Mouse (Mus musculus): ENCODE results near the gene Pih1d1. TPM values are rescaled to one million over a fixed set of nuclear protein-coding genes. Genes with fewer than 3 reads are reported as not detected.
"Not testable (repeated sequence)": the region's sequence is repeated elsewhere in the genome, so short reads cannot be mapped to it uniquely, and the experiment has no call there.

Gene Pih1d1
- total RNA-seq, 2 experiments from 2014 or later, result 43.0 to 46.1 TPM

DNA sequence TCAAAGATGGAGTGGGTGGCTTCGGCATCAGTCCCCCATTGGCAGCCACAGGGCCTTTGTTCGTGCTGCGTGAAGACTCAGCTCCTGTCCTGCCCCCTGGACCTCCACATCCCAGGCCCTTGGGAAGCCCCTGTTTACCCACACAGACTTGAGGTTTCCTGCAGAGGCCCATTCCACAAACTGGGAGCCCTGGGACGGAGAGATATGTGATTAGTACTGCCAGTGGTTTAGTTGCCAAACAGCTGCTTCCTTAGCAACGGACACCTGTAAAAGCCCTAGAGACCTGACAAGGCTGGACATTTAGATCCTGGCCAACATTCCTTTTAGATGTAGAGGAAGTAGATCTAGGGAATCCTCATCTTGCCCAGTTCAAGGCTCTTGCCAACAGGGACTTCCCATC, 12.2 kb upstream of the Pih1d1 start:
- DNase-seq (ENCODE audit: low spot score in 2 of 2), result no peak
- TF ChIP-seq CTCF (conservative IDR thresholded peaks at IDR 0.05), result no peak

DNA sequence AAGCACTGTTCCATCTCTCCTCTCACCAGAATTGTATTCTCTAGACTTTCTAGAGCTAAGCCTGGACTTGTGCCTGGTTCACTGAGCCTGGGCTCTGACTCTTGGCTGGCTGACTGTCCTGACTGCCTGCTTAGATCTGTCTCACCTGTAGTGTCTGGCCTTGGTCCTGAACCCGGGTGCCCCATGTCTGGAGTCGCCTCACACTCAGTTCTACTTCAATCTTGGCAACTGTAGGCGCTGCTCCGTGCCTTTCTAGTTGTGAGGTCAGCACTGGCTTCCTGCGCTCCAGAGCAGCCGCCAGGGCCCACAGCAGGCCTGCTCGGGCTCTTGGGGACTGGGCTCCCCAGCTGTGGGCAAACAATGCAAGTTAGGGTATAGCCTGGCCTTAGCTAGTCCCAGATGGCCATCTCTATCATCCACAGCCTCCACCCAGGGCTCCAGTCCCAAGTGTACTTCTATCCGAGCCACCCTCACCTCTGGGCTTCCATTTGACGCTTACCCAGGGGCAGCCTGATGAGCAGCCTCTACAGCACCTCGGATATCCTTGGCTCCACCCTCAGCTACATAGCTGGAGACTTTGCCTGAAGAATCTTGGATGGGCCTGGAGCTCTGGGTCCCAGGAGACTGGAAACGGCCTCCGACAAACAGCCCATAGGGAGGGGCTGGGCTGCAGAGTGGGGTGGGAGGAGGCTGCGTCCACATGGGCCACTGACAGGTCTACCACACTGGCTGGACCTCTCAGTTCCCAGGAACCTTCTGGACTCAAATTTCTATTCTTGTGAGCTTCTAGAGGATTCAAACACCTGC, 9.5 kb upstream of the Pih1d1 start:
- H3K27ac ChIP-seq, result no peak overlapping the region
- DNase-seq (ENCODE audit: low spot score in 2 of 2), result no peak
- TF ChIP-seq CTCF (conservative IDR thresholded peaks at IDR 0.05), result no peak
- H3K4me3 ChIP-seq, result no peak overlapping the region

More for the DNA sequence above, 12.2 kb upstream of the Pih1d1 start:
- Histone ChIP-seq H3K4me3 (no peak overlapping the region), H3K27ac (no peak overlapping the region)

DNA sequence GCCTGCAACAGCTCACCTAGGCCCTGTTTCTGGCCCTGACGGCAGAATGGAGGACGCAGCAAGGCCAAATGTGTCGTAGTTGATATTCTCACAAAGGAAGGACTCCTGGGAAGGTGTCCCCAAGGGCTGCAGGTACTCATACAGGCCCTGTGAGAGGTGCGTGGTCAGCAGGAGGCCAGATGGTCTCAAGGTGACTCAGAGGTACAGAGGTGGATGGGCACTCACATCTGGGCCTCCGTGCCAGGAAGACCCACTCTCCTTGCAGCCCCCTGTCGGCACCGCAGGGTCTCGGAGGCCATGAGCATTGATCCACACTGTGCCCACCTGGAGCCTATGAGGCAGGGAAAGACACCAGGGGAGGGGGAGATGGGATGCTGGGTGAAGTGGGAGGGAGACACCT, 8.6 kb upstream of the Pih1d1 start:
- no peak for TF ChIP-seq CTCF (conservative IDR thresholded peaks at IDR 0.05)
- no peak overlapping the region for H3K4me3 ChIP-seq
- DNase-seq (ENCODE audit: low spot score in 2 of 2), result no peak
- no peak overlapping the region for H3K27ac ChIP-seq

DNA sequence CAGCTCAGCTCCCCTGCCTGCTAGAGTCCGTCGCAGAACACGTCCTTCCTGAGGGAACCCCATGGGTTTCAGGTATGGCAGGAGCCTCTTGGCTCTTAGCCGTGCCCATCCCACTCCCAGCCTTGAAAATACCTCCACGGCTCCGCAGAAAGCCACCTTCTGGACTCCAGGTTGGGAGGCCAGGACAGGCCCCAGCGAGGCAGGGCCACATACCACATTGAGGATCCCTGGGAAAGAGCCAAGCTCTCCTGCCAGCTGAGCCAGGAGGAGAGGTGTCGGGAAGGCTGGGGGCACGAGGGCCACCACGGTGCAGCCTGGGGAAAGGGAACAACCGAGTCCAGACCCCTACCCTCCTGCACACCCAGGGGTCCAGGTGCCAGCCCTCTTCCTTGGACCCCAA, 6.8 kb upstream of the Pih1d1 start:
- no peak overlapping the region for H3K4me3 ChIP-seq
- no peak for DNase-seq (ENCODE audit: low spot score in 2 of 2)
- TF ChIP-seq CTCF (conservative IDR thresholded peaks at IDR 0.05), result no peak

DNA sequence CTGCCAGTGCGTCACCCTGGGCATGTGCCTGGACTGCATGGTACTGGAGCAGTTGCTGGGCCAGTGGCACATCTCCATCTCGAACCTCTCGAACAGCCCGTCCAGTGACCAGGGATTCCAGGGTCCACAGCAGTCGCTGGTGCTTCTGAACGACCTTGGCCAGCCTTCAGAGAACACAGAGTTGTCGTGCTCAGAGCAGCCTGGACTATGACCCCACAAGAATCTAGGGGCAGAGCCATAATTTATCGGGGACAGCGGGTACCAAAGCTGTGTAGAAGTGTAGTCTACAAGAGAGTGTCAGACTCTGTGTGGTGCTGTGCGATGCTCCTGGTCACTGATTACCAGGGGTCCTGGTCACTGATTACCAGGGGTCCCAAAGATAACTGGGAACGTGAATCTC, 6.2 kb upstream of the Pih1d1 start:
- TF ChIP-seq CTCF (conservative IDR thresholded peaks at IDR 0.05), result no peak
- DNase-seq (ENCODE audit: low spot score in 2 of 2), result no peak
- H3K4me3 ChIP-seq, result no peak overlapping the region

More for the DNA sequence above, 6.8 kb upstream of the Pih1d1 start:
- H3K27ac ChIP-seq, result no peak overlapping the region

DNA sequence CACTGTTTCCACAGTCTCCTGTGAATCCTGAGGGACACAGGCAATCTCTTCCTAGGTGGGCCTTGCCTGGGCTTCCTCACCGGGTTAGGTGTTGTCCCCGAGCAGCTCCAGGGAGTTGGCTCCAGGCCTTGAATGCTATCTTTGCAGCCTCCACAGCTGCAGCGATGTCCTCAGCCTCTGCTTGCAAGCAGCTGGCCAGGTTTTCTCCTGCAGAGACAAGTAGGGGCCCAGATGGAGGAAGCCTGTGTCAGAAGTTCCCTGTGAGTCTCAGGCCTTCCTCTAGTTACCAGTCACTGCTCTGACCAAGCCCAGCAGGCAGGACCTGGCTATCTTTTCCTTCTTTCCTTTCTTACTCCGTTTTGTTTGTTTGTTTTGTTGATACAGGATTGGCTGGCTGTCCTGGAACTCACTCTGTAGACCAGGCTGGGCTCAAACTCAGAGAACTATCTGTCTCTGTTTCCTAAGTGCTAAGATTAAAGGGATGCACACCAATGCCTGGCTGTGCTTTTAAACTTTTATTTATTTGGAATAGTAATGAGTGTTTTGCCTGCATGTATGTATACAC, 5.5 kb upstream of the Pih1d1 start:
- H3K4me3 ChIP-seq, result no peak overlapping the region
- DNase-seq (ENCODE audit: low spot score in 2 of 2), result no peak
- H3K27ac ChIP-seq, result no peak overlapping the region
- TF ChIP-seq CTCF (conservative IDR thresholded peaks at IDR 0.05), result no peak

More for the DNA sequence above, 6.2 kb upstream of the Pih1d1 start:
- no peak overlapping the region for H3K27ac ChIP-seq

DNA sequence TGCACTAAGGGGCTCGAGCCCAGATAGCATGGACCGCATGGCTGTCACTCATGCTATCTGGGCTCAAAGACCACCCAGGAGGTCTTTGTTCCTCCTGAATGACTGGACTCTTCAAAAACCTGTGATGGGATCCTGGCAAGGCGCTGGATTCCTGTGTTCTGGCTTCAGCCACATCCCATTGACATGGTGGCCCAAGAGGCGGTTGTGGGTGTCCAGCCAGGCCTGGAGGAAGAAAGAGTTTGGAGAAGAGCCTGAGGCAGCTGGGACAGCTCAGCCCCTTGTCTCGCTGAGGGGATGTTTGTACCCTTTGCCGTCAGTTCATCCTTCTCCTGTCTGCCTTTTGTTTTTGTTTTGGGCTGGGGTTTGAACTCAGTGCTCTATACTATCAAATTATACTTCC, 4.6 kb upstream of the Pih1d1 start:
- TF ChIP-seq CTCF (conservative IDR thresholded peaks at IDR 0.05), result no peak
- DNase-seq (ENCODE audit: low spot score in 2 of 2), result no peak
- H3K27ac ChIP-seq, result no peak overlapping the region
- no peak overlapping the region for H3K4me3 ChIP-seq

DNA sequence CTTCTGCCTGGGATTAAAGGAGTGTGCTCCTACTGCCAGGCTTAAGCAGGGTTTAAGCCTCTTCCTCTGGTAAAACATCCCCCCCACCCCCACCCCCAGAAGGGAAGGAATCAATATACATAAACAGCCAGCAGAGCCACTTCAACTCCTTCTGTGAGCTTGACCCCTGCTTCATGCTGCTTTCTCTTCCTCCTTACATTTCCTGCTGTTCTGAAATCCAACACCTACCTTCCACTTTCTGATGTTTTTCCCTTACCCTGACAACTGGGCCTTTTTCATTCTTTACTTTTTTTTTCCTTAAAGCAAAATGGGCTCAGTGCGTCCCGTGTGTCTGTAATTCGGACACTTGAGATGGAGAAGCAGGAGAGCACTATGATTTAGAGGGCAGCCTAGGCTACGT, 3.8 kb upstream of the Pih1d1 start:
- H3K27ac ChIP-seq, result peak overlapping the region; percentile 67; the same call in 1 of the 2 replicates
- TF ChIP-seq CTCF (conservative IDR thresholded peaks at IDR 0.05), result no peak

DNA sequence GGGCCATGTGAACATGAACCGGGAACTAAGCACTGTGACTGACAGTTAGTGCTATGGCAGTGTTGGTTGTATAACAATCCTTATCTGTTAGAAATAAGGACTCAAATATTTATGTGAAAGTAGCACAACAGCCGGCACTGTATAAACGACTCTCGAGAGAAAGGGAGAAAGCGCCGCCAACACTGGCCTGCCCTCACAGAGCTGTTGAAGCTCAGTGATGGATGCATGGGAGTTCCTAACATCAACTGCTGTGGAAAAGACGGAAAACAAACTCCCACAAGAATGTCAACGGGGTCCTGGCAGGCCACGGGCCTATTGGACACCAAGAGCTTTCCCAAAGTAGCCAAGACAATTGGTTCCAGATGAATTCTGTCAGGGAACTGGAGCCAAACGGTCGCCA, 2.8 kb upstream of the Pih1d1 start:
- no peak overlapping the region for H3K4me3 ChIP-seq
- peak overlapping the region; percentile 67 for H3K27ac ChIP-seq
- TF ChIP-seq CTCF (conservative IDR thresholded peaks at IDR 0.05), result no peak
- DNase-seq (ENCODE audit: low spot score in 2 of 2), result no peak

More for the DNA sequence above, 3.8 kb upstream of the Pih1d1 start:
- DNase-seq (ENCODE audit: low spot score in 2 of 2), result no peak
- no peak overlapping the region for H3K4me3 ChIP-seq

DNA sequence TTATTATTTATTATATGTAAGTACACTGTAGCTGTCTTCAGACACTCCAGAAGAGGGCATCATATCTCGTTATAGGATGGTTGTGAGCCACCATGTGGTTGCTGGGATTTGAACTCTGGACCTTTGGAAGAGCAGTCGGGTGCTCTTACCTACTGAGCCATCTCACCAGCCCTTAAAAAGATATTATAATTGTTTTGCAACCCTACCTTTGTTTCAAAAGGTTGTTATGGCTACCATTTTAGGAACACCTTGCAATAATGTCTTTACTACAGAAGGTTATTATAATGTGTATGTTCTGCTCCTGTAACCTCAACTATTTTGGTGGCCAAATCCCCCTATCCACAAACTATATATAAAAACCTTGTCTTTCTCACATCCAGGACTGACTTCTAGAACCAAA, 1.1 kb upstream of the Pih1d1 start:
- not testable (repeated sequence) for H3K27ac ChIP-seq; DNase-seq (ENCODE audit: low spot score in 2 of 2); H3K4me3 ChIP-seq

DNA sequence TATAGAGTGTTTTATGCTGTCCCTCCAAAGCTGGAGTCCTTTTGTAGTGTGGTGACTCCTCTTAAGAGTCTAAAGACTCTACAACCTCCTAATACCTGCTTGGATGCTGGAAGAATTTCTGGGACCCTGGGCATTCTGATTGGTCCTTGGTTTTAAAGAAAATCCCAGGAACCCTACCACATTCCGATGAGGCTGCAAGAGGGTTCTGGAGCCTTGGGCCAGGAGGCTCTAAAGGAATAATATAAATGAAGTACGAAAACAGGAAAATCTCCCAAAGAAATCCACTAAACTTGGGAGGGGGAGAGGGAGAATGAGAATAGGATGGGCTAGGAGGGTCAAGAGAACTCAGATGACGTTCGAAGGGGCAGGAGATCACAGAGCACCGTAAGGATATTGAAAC, 517 bp upstream of the Pih1d1 start:
- Histone ChIP-seq H3K4me3 (peak overlapping the region; percentile 97), H3K27ac (peak overlapping the region; percentile 97)
- no peak for TF ChIP-seq CTCF (conservative IDR thresholded peaks at IDR 0.05)
- no peak for DNase-seq (ENCODE audit: low spot score in 2 of 2)

DNA sequence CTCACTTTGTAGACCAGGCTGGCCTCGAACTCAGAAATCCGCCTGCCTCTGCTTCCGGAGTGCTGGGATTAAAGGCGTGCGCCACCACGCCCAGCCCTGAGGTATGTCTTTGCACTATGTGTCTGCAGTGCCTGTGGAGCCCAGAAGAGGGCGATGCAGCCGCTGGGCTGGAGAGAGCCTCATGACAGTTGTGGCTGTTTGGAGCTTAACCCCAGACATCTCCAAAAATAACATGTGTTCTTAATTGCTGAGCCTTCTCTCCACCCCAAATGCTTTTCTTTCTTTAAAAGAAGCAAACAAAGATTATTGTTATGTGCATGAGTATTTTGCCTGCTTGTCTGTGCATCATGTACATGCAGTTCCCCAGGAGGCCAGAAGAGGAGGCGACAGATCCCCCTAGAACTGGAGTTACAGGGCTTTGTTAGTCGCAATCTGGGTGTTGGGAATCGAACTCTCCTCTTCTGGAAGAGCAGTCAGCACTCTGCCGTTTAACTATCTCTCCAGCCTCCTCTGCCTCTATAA, 951 bp downstream of the Pih1d1 start:
- Histone ChIP-seq H3K4me3 (peak overlapping the region; percentile 97), H3K27ac (peak overlapping the region; percentile 97)
- TF ChIP-seq CTCF (conservative IDR thresholded peaks at IDR 0.05), result peak; percentile 75
- no peak for DNase-seq (ENCODE audit: low spot score in 2 of 2)

DNA sequence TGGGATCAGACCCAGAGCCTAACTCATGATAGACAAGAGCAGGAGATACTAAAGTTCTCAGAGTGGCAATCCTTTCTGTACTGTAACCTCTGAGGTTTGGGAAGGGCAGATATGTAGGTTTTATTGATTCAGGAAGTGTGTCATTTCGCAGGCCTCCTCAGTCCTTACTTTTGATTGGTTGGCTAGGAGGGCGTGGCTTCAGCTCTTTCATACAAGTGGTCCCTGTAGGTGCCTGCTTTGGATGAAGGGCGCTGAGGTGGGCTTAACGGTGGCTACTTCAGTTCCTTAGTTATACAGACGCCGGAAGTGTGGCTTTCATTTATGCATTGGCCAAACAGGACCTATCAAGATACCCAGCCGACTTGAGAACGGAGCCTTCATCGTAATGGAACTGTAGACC, 1.5 kb downstream of the Pih1d1 start:
- no peak for TF ChIP-seq CTCF (conservative IDR thresholded peaks at IDR 0.05)
- no peak for DNase-seq (ENCODE audit: low spot score in 2 of 2)
- no peak overlapping the region for H3K4me3 ChIP-seq
- H3K27ac ChIP-seq, result no peak overlapping the region; the same call in 1 of the 2 replicates

DNA sequence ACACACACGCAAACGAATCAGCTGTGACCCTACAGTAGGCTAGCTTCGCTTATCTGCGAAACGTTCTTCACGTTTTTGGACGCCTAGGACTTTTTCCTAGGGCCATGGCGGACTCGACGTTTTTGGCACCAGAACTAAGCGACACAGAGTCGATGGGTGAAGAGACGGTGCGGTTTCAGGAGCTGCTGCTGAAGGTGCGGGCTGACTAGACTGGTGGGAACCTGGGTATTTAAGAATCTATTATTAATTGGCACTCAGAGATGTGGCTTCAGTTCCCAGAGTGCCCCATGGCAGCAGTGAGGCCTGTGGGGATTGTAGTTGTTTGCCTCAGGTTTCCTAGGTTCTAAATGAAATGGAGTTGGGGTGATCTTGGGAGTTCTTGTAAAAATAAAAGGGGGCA, 2.1 kb downstream of the Pih1d1 start:
- H3K4me3 ChIP-seq, result no peak overlapping the region
- no peak for DNase-seq (ENCODE audit: low spot score in 2 of 2)
- TF ChIP-seq CTCF (conservative IDR thresholded peaks at IDR 0.05), result no peak
- no peak overlapping the region for H3K27ac ChIP-seq
